Mouse (Mus musculus): Measurements from ENCODE around the gene Smg1. TPM values are rescaled to one million over a fixed set of nuclear protein-coding genes. Genes with fewer than 3 reads are reported as not detected.
"Not testable (repeated sequence)": the region's sequence is repeated elsewhere in the genome, so short reads cannot be mapped to it uniquely, and the experiment has no call there.

The Smg1 gene
- polyA plus RNA-seq, 1 experiment from 2014 or later, result 13.4 TPM

DNA sequence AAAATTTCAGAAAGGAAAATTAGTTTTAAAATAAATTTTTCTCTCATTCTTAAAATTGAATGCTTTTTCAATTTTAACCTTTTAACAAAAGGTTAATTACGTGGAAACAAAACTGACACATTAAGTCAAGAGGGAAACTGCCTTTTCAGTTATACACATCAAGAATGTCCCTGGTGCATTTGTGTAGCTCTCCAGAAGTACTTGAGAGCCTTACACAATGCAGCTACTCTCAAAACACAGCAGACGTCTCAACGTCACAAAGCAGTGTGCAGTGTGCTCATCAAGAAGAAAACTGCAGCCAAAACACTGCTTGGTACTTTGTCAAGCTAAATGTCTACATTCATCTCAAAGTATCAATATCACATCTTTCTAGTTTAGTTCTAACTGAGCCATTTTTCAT is 63.7 kb downstream of the Smg1 start:
- no peak for ATAC-seq (ENCODE audit: low read depth)
- Histone ChIP-seq H3K9ac (ENCODE audit: low read length) (no peak overlapping the region), H3K4me1 (replicated peaks; ENCODE audit: control insufficient read depth, insufficient read depth, low read length) (no peaks in the 10 kb centered on the region), H3K27ac (ENCODE audit: low read length) (no peak overlapping the region), H3K4me2 (ENCODE audit: low read depth, low read length) (no peak overlapping the region), H3K27me3 (ENCODE audit: control insufficient read depth, insufficient read depth, low read depth, low read length) (no peaks in the 10 kb centered on the region), H3K9me3 (ENCODE audit: control insufficient read depth, low read length) (no peaks in the 10 kb centered on the region), H3K4me3 (ENCODE audit: low read length) (no peak overlapping the region), H3K36me3 (ENCODE audit: control insufficient read depth, insufficient read depth, low read length) (peaks cover 32% of the 10 kb centered on the region)
- 67% methylated on average over 3 of the region's 3 CpGs for WGBS

DNA sequence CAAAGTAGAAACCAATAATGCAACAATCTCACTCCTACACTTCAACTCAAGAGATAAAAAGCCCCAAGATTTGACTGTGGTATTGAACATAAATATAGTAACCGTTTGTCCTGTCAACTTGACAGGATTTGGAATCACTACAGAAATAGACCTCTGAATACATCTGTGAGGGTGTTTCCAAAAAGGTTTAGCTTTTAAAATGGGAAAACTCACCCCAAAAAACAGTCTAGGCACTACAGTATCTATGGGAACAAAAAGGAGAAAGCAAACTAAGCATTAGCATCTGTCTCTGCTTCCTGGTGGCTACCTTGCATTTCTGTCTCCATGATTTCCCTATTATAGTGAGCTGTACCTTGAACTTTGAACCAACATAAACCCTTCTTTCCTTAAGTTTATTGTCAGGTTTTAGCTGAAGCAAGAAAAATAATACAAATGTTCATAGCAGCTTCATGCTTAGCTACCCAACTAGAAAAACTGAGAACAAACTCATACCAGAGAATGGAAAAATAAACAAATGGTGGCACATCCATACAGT is 67.6 kb downstream of the Smg1 start:
- Histone ChIP-seq H3K4me3 (ENCODE audit: low read length) (no peak overlapping the region), H3K4me1 (replicated peaks; ENCODE audit: control insufficient read depth, insufficient read depth, low read length) (no peaks in the 10 kb centered on the region), H3K36me3 (ENCODE audit: control insufficient read depth, insufficient read depth, low read length) (peaks cover 26% of the 10 kb centered on the region), H3K27me3 (ENCODE audit: control insufficient read depth, insufficient read depth, low read depth, low read length) (no peaks in the 10 kb centered on the region), H3K4me2 (ENCODE audit: low read depth, low read length) (no peak overlapping the region), H3K27ac (ENCODE audit: low read length) (no peak overlapping the region), H3K9ac (ENCODE audit: low read length) (no peak overlapping the region), H3K9me3 (ENCODE audit: control insufficient read depth, low read length) (no peaks in the 10 kb centered on the region)
- 73% methylated on average over 1 of the region's 1 CpGs for WGBS
- ATAC-seq (ENCODE audit: low read depth), result no peak

DNA sequence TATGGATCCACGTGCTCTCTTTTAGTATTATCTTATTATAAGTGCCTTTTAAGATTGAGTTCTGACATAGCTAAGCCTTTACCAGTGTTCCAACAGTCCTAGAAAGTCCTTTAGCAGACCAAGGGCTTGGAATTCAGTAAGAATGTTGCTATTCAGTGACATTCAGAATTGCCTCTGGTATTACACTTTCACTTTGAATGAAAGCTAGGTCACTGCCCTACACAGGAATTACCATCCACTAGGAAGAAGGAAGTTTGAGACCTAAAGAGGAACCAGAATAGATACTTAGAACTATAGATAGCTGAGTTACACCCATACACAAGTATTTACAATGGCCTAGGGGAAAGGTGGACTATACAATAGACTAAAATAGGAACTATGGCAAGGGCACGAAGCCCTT is 73.3 kb downstream of the Smg1 start:
- H3K27me3 ChIP-seq (ENCODE audit: control insufficient read depth, insufficient read depth, low read depth, low read length); H3K4me2 ChIP-seq (ENCODE audit: low read depth, low read length); H3K4me1 ChIP-seq (replicated peaks; ENCODE audit: control insufficient read depth, insufficient read depth, low read length); ATAC-seq (ENCODE audit: low read depth); H3K9me3 ChIP-seq (ENCODE audit: control insufficient read depth, low read length); H3K4me3 ChIP-seq (ENCODE audit: low read length); H3K9ac ChIP-seq (ENCODE audit: low read length); H3K27ac ChIP-seq (ENCODE audit: low read length): not testable (repeated sequence)
- peaks cover 32% of the 10 kb centered on the region for H3K36me3 ChIP-seq (ENCODE audit: control insufficient read depth, insufficient read depth, low read length)
- WGBS, result 85% methylated on average over 2 of the region's 2 CpGs

DNA sequence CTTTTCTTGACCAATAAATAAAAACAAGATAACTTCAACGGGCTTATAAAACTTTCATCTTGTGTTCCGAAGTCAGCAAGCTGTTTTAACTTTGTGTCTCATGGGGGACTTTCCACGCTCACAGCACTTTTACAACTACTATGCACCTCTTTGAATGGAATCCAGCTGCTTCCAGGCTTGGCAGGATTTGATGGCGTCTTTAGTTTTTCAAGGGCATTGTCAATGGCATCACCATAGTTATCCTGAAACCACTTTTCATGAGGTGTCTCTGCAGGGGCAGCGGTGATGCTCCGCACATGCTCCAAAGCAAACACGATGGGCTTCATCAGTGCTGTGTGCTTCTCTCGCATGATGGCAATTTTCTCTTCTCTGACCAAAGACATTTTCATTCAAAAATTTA is 80.5 kb downstream of the Smg1 start:
- Histone ChIP-seq H3K4me1 (replicated peaks; ENCODE audit: control insufficient read depth, insufficient read depth, low read length) (no peaks in the 10 kb centered on the region), H3K9ac (ENCODE audit: low read length) (no peak overlapping the region), H3K36me3 (ENCODE audit: control insufficient read depth, insufficient read depth, low read length) (peaks cover 37% of the 10 kb centered on the region), H3K4me2 (ENCODE audit: low read depth, low read length) (no peak overlapping the region), H3K27ac (ENCODE audit: low read length) (no peak overlapping the region), H3K9me3 (ENCODE audit: control insufficient read depth, low read length) (no peaks in the 10 kb centered on the region), H3K4me3 (ENCODE audit: low read length) (no peak overlapping the region), H3K27me3 (ENCODE audit: control insufficient read depth, insufficient read depth, low read depth, low read length) (no peaks in the 10 kb centered on the region)
- no peak for ATAC-seq (ENCODE audit: low read depth)
- WGBS, result 96% methylated on average over 8 of the region's 8 CpGs

DNA sequence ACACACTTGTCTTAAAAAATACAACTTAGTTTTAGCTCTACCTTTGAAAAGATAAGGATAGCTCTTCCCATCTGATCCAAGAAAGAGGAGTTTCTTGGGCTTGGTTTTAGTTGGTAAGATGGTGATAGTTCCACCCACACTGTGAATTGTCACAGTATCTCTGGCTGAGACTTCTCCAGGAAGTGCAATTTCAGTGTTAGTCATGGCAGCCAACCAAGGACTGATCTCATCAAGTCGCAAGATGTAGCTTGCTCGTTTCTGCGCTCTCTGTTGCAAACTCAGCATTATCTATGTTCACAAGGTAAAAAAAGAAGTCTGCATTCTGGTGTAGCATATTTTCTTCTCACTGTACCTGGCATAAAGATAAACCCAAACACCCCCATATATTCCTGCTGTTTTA is 83.3 kb downstream of the Smg1 start:
- no peaks in the 10 kb centered on the region for H3K27me3 ChIP-seq (ENCODE audit: control insufficient read depth, insufficient read depth, low read depth, low read length)
- no peak overlapping the region for H3K4me3 ChIP-seq (ENCODE audit: low read length)
- 86% methylated on average over 3 of the region's 3 CpGs for WGBS
- H3K4me1 ChIP-seq (replicated peaks; ENCODE audit: control insufficient read depth, insufficient read depth, low read length), result no peaks in the 10 kb centered on the region
- H3K36me3 ChIP-seq (ENCODE audit: control insufficient read depth, insufficient read depth, low read length), result peaks cover 34% of the 10 kb centered on the region
- no peak for ATAC-seq (ENCODE audit: low read depth)
- no peaks in the 10 kb centered on the region for H3K9me3 ChIP-seq (ENCODE audit: control insufficient read depth, low read length)
- H3K27ac ChIP-seq (ENCODE audit: low read length), result no peak overlapping the region
- no peak overlapping the region for H3K4me2 ChIP-seq (ENCODE audit: low read depth, low read length)
- H3K9ac ChIP-seq (ENCODE audit: low read length), result no peak overlapping the region

DNA sequence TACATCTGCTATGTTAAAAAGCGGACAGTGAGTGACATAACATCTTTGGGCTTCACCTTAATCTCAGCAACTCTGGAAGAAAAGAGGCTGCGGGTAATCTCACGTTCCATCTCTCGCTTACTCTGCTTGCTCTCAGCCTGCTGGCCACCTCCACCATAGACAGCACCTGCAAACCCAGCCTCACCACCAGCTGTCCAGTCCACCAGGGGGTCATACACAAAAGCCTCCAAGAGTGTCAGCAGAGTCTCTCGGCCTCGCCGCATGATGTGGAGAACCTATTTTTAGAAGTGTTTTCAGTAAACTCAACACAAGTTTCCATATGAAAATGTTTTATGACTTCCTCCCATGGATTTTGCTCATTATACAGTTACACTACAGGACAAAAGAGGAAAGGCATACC is 87.0 kb downstream of the Smg1 start:
- no peaks in the 10 kb centered on the region for H3K4me1 ChIP-seq (replicated peaks; ENCODE audit: control insufficient read depth, insufficient read depth, low read length)
- no peak overlapping the region for H3K9ac ChIP-seq (ENCODE audit: low read length)
- H3K36me3 ChIP-seq (ENCODE audit: control insufficient read depth, insufficient read depth, low read length), result peaks cover 52% of the 10 kb centered on the region
- 90% methylated on average over 7 of the region's 7 CpGs for WGBS
- H3K4me2 ChIP-seq (ENCODE audit: low read depth, low read length), result no peak overlapping the region
- no peaks in the 10 kb centered on the region for H3K27me3 ChIP-seq (ENCODE audit: control insufficient read depth, insufficient read depth, low read depth, low read length)
- no peaks in the 10 kb centered on the region for H3K9me3 ChIP-seq (ENCODE audit: control insufficient read depth, low read length)
- no peak overlapping the region for H3K27ac ChIP-seq (ENCODE audit: low read length)
- no peak overlapping the region for H3K4me3 ChIP-seq (ENCODE audit: low read length)
- no peak for ATAC-seq (ENCODE audit: low read depth)

DNA sequence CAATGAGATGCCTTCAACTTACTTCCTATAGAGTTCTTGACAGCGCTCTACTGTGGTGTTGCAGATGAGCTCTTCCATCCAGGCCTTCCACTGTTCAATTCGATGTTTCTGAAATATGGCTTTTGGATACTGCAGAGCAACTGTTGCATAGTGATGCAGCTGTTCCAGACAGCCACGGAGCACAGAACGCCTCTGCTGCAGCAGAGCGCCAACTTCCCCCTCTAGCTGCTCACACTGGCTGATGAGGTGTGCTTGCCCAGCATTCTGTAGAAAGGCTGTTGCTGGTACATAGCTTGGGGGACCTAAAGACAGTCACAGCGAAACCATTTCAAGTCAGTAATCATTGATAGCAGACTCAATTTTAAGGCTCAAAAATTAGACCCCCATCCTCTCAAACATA is 89.3 kb downstream of the Smg1 start:
- H3K9me3 ChIP-seq (ENCODE audit: control insufficient read depth, low read length), result no peaks in the 10 kb centered on the region
- no peak overlapping the region for H3K4me3 ChIP-seq (ENCODE audit: low read length)
- peaks cover 47% of the 10 kb centered on the region for H3K36me3 ChIP-seq (ENCODE audit: control insufficient read depth, insufficient read depth, low read length)
- no peak overlapping the region for H3K27ac ChIP-seq (ENCODE audit: low read length)
- H3K4me1 ChIP-seq (replicated peaks; ENCODE audit: control insufficient read depth, insufficient read depth, low read length), result no peaks in the 10 kb centered on the region
- H3K4me2 ChIP-seq (ENCODE audit: low read depth, low read length), result no peak overlapping the region
- 82% methylated on average over 6 of the region's 6 CpGs for WGBS
- no peaks in the 10 kb centered on the region for H3K27me3 ChIP-seq (ENCODE audit: control insufficient read depth, insufficient read depth, low read depth, low read length)
- ATAC-seq (ENCODE audit: low read depth), result no peak
- H3K9ac ChIP-seq (ENCODE audit: low read length), result no peak overlapping the region

DNA sequence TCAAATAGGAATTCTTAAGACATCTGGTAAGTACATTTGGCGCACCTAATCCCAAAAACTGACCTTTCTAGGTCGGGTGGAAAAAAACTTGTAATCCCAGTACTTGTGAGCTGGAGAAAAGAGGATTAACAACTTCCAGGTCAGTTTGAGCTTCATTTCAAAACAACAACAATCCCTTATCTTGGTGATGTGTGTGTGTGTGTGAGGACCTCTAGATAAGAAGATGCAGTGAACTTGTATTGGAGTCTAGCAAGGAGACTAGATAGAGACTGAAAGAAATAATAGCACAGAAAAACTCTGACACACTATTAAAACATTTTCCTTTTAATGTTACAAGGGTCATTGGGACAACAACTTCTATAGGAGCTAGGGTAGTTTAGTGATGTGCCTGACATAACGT is 99.9 kb downstream of the Smg1 start:
- Histone ChIP-seq H3K27me3 (ENCODE audit: control insufficient read depth, insufficient read depth, low read depth, low read length) (no peaks in the 10 kb centered on the region), H3K4me2 (ENCODE audit: low read depth, low read length) (no peak overlapping the region), H3K27ac (ENCODE audit: low read length) (no peak overlapping the region), H3K36me3 (ENCODE audit: control insufficient read depth, insufficient read depth, low read length) (peaks cover 43% of the 10 kb centered on the region), H3K9ac (ENCODE audit: low read length) (no peak overlapping the region), H3K4me3 (ENCODE audit: low read length) (no peak overlapping the region), H3K9me3 (ENCODE audit: control insufficient read depth, low read length) (no peaks in the 10 kb centered on the region), H3K4me1 (replicated peaks; ENCODE audit: control insufficient read depth, insufficient read depth, low read length) (no peaks in the 10 kb centered on the region)
- no peak for ATAC-seq (ENCODE audit: low read depth)
- WGBS, result 76% methylated on average over 3 of the region's 3 CpGs

DNA sequence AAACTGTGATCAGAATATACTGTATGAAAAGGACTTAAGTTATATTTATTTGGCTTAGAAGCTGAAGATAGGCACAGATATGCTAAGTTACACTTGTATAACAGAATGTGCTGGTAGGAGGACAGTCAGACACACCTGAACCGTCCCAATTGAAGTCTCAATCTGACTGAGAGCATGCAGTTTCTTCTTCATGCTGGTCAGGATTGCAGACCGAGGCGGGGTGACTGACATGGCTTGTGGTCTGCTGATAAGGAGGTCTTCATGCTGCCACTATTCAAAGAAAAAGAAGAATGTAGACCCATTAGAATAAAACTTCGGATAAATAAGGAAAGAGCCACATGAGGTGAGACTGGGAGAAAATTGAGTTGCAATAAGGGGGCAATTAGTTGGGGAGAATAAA is 100.3 kb downstream of the Smg1 start:
- no peaks in the 10 kb centered on the region for H3K9me3 ChIP-seq (ENCODE audit: control insufficient read depth, low read length)
- H3K4me2 ChIP-seq (ENCODE audit: low read depth, low read length), result no peak overlapping the region
- WGBS, result 85% methylated on average over 4 of the region's 4 CpGs
- H3K36me3 ChIP-seq (ENCODE audit: control insufficient read depth, insufficient read depth, low read length), result peaks cover 39% of the 10 kb centered on the region
- no peak overlapping the region for H3K27ac ChIP-seq (ENCODE audit: low read length)
- no peak overlapping the region for H3K9ac ChIP-seq (ENCODE audit: low read length)
- no peak overlapping the region for H3K4me3 ChIP-seq (ENCODE audit: low read length)
- H3K27me3 ChIP-seq (ENCODE audit: control insufficient read depth, insufficient read depth, low read depth, low read length), result no peaks in the 10 kb centered on the region
- no peak for ATAC-seq (ENCODE audit: low read depth)
- H3K4me1 ChIP-seq (replicated peaks; ENCODE audit: control insufficient read depth, insufficient read depth, low read length), result no peaks in the 10 kb centered on the region

DNA sequence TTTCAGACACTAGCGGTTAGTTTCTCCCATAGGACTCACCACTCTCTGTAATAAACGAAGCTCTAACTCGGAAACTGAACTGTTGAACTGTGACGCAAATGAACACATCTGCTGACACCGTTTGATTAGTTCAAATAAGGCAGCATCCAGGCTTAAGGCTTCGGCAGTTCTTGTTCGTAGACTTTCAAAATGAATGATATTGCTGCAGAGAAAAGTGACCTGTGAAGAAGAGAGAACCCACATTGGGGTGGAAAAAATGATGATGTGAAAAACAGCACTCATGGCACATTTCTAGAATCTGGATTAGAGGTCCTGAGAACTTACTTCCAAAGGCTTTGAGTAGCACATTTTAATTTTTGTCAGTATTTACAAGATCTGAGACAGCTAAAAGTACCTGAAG is 102.2 kb downstream of the Smg1 start:
- H3K4me3 ChIP-seq (ENCODE audit: low read length), result no peak overlapping the region
- H3K36me3 ChIP-seq (ENCODE audit: control insufficient read depth, insufficient read depth, low read length), result peaks cover 44% of the 10 kb centered on the region
- no peaks in the 10 kb centered on the region for H3K9me3 ChIP-seq (ENCODE audit: control insufficient read depth, low read length)
- WGBS, result 90% methylated on average over 7 of the region's 7 CpGs
- H3K9ac ChIP-seq (ENCODE audit: low read length), result no peak overlapping the region
- no peaks in the 10 kb centered on the region for H3K27me3 ChIP-seq (ENCODE audit: control insufficient read depth, insufficient read depth, low read depth, low read length)
- ATAC-seq (ENCODE audit: low read depth), result no peak
- no peak overlapping the region for H3K4me2 ChIP-seq (ENCODE audit: low read depth, low read length)
- no peaks in the 10 kb centered on the region for H3K4me1 ChIP-seq (replicated peaks; ENCODE audit: control insufficient read depth, insufficient read depth, low read length)
- H3K27ac ChIP-seq (ENCODE audit: low read length), result no peak overlapping the region

Data from lung, embryonic 16.5 days (tissue).